Mouse (Mus musculus): ENCODE data around the gene Edn3.

GRCm38 (mm10) chr2:174813306-174813705, 52.9 kb downstream of the Edn3 start:
- TF ChIP-seq CTCF (IDR thresholded peaks at IDR 0.05; ENCODE audit: borderline replicate concordance, insufficient read depth, low read depth, low read length) (no peak), POLR2A (IDR thresholded peaks at IDR 0.05; ENCODE audit: borderline replicate concordance, insufficient read depth, low read length) (no peak)
